Mouse (Mus musculus) megakaryocyte, embryonic 14.5 days (primary cell): ENCODE measurements at regions not wholly inside any gene's neighbourhood (a gene's known extent, or its start where the extent isn't known, plus 50 kb on each side); places are given as distances from the start of the nearest gene placed in this dataset.

Experiments used
- H3K27me3 ChIP-seq: replicated peaks from 2 replicates; pipeline ENCODE3; 2012; ENCODE audit warnings: inconsistent platforms
- H3K36me3 ChIP-seq: replicated peaks from 2 replicates; pipeline ENCODE3; 2012; ENCODE audit warnings: low read length, inconsistent platforms, mixed read lengths
- H3K4me1 ChIP-seq: 2 replicates; pipeline ENCODE4 v1.6.1; 2012; ENCODE audit warnings: inconsistent platforms
- H3K4me3 ChIP-seq: replicated peaks from 2 replicates; pipeline ENCODE3; 2012; ENCODE audit warnings: moderate library complexity, mild to moderate bottlenecking, inconsistent platforms
- H3K9me3 ChIP-seq: 2 replicates; pipeline ENCODE4 v1.6.1; 2012; ENCODE audit warnings: inconsistent platforms
- FLI1 ChIP-seq: IDR thresholded peaks from 2 replicates; pipeline ENCODE4 v1.6.1; 2012; ENCODE audit warnings: low read length, inconsistent platforms, mixed read lengths
- GATA1 ChIP-seq: IDR thresholded peaks from 3 replicates; pipeline ENCODE4 v1.6.1; 2012; ENCODE audit warnings: mixed read lengths, low read length, inconsistent platforms, borderline replicate concordance

- Histone ChIP-seq H3K27me3 (no peaks in the 10 kb centered on the region), H3K9me3 (peaks cover 5% of the 10 kb centered on the region; the same call in 1 of the 2 replicates), H3K4me3 (no peak overlapping the region), H3K36me3 (no peaks in the 10 kb centered on the region), H3K4me1 (no peaks in the 10 kb centered on the region)
- no peak for TF ChIP-seq GATA1
- no peak for TF ChIP-seq FLI1
Observed at GRCm38 (mm10) chr1:34987650-34988221, 138.0 kb downstream of the Plekhb2 start.

GRCm38 (mm10) chr1:34988225-34988624 lies 138.4 kb downstream of the Plekhb2 start:
- H3K36me3 ChIP-seq: no peaks in the 10 kb centered on the region
- H3K9me3 ChIP-seq: peaks cover 5% of the 10 kb centered on the region; the same call in 1 of the 2 replicates
- no peaks in the 10 kb centered on the region for H3K4me1 ChIP-seq
- no peak overlapping the region for H3K4me3 ChIP-seq
- no peak for TF ChIP-seq GATA1
- no peak for TF ChIP-seq FLI1
- H3K27me3 ChIP-seq: no peaks in the 10 kb centered on the region

GRCm38 (mm10) chr1:35000801-35001200 lies 151.0 kb downstream of the Plekhb2 start:
- H3K4me1 ChIP-seq: no peaks in the 10 kb centered on the region
- H3K27me3 ChIP-seq: no peaks in the 10 kb centered on the region
- TF ChIP-seq FLI1: no peak
- no peak for TF ChIP-seq GATA1
- H3K4me3 ChIP-seq: no peak overlapping the region
- H3K36me3 ChIP-seq: no peaks in the 10 kb centered on the region
- peaks cover 12% of the 10 kb centered on the region; the same call in 1 of the 2 replicates for H3K9me3 ChIP-seq

- Histone ChIP-seq H3K36me3 (no peaks in the 10 kb centered on the region), H3K4me1 (no peaks in the 10 kb centered on the region), H3K4me3 (no peak overlapping the region), H3K9me3 (peaks cover 4% of the 10 kb centered on the region), H3K27me3 (no peaks in the 10 kb centered on the region)
- TF ChIP-seq GATA1 (no peak), FLI1 (no peak)
Observed at GRCm38 (mm10) chr1:35017471-35017870, 167.7 kb downstream of the Plekhb2 start.

- Histone ChIP-seq H3K9me3 (0 out of 2 replicates have a peak, but pooled peaks cover 4% of the 10 kb centered on the region), H3K36me3 (no peaks in the 10 kb centered on the region), H3K27me3 (no peaks in the 10 kb centered on the region), H3K4me3 (no peak overlapping the region), H3K4me1 (no peaks in the 10 kb centered on the region)
- TF ChIP-seq GATA1: no peak
- TF ChIP-seq FLI1: no peak
Observed at GRCm38 (mm10) chr1:35032619-35033018, 182.8 kb downstream of the Plekhb2 start.

GRCm38 (mm10) chr1:35072811-35073210 lies 223.0 kb downstream of the Plekhb2 start:
- TF ChIP-seq GATA1 (no peak), FLI1 (no peak)
- Histone ChIP-seq H3K9me3 (peaks cover 18% of the 10 kb centered on the region), H3K27me3 (no peaks in the 10 kb centered on the region), H3K36me3 (no peaks in the 10 kb centered on the region), H3K4me1 (no peaks in the 10 kb centered on the region), H3K4me3 (no peak overlapping the region)

- no peaks in the 10 kb centered on the region for H3K9me3 ChIP-seq
- TF ChIP-seq FLI1 (no peak), GATA1 (no peak)
- no peak overlapping the region for H3K4me3 ChIP-seq
- H3K36me3 ChIP-seq: no peaks in the 10 kb centered on the region
- H3K4me1 ChIP-seq: no peaks in the 10 kb centered on the region
- no peaks in the 10 kb centered on the region for H3K27me3 ChIP-seq
Observed at GRCm38 (mm10) chr1:35094873-35095272, 245.1 kb downstream of the Plekhb2 start.

- no peaks in the 10 kb centered on the region for H3K27me3 ChIP-seq
- H3K36me3 ChIP-seq: no peaks in the 10 kb centered on the region
- no peaks in the 10 kb centered on the region for H3K4me1 ChIP-seq
- no peak for TF ChIP-seq GATA1
- H3K9me3 ChIP-seq: no peaks in the 10 kb centered on the region
- H3K4me3 ChIP-seq: no peak overlapping the region
Observed at GRCm38 (mm10) chr1:35095785-35096184, 246.0 kb downstream of the Plekhb2 start.

GRCm38 (mm10) chr1:35106665-35107064 lies 256.9 kb downstream of the Plekhb2 start:
- Histone ChIP-seq H3K36me3 (no peaks in the 10 kb centered on the region), H3K4me3 (no peak overlapping the region), H3K27me3 (no peaks in the 10 kb centered on the region), H3K4me1 (no peaks in the 10 kb centered on the region), H3K9me3 (peaks cover 3% of the 10 kb centered on the region; the same call in 1 of the 2 replicates)
- TF ChIP-seq GATA1: no peak
- TF ChIP-seq FLI1: no peak

GRCm38 (mm10) chr1:35109801-35110200 lies 260.0 kb downstream of the Plekhb2 start:
- no peaks in the 10 kb centered on the region for H3K36me3 ChIP-seq
- H3K27me3 ChIP-seq: no peaks in the 10 kb centered on the region
- H3K9me3 ChIP-seq: peaks cover 11% of the 10 kb centered on the region
- H3K4me1 ChIP-seq: no peaks in the 10 kb centered on the region
- H3K4me3 ChIP-seq: no peak overlapping the region
- no peak for TF ChIP-seq GATA1
- no peak for TF ChIP-seq FLI1
